Mouse (Mus musculus) cerebellum, adult (tissue): Measurements from ENCODE around the gene Pacsin3.

Experiments
- ATAC-seq: cut with Nextera tagmentation; 2 replicates; pipeline ENCODE4 v1.9.2; 2017; ENCODE audit warnings: mild to moderate bottlenecking, moderate library complexity, mixed read lengths; ENCODE audit not compliant: insufficient number of reproducible peaks, low FRiP score, low TSS enrichment

Gene Pacsin3

DNA sequence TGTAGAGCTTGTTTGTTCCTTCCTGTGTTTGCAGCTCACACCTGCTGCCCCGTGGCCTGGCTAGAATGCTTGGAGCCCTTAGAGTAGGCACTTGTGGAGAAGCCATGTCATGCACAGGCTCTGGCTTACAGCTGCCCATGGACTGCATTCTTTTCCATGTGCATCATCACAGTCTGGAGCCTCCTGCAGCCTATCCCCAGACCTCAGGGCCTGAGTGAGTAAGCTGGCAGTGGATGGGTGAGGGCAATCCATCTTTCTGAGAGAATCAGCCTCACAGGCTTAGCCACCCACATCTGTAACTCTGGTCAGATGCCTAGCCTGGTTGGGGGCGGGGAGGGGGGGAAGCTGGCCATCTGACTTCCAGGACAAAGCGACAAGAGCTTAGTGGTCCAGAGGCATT lies 43.4 kb downstream of the Pacsin3 start:
- no peak for ATAC-seq

GRCm38 (mm10) chr2:91300784-91301183 lies 45.0 kb downstream of the Pacsin3 start:
- no peak for ATAC-seq

GRCm38 (mm10) chr2:91301836-91302235 lies 46.1 kb downstream of the Pacsin3 start:
- ATAC-seq, result no peak

GRCm38 (mm10) chr2:91302845-91303244 lies 47.1 kb downstream of the Pacsin3 start:
- ATAC-seq, result no peak

DNA sequence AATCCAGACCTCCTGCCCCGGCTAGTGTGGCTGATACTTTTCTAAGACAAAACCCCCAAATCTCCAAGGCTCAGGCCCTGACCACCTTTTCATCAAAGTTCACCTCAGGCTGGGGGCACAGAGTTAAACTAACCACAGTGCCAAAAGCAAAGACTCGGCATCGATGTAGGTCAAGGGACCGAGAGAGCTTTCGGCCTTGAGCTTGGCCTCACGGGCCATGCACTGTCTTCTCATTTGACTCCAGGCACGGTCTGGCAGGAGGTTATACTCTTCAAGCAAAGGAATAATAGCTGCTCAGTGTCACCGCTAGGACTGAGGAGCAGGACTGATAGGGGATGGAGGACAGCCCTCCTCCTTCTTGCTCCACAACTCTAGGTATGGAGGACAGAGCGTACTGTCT lies 50.2 kb downstream of the Pacsin3 start:
- no peak for ATAC-seq

GRCm38 (mm10) chr2:91306589-91306988 lies 50.8 kb downstream of the Pacsin3 start:
- no peak for ATAC-seq

GRCm38 (mm10) chr2:91308680-91309079 lies 52.9 kb downstream of the Pacsin3 start:
- ATAC-seq, result no peak

DNA sequence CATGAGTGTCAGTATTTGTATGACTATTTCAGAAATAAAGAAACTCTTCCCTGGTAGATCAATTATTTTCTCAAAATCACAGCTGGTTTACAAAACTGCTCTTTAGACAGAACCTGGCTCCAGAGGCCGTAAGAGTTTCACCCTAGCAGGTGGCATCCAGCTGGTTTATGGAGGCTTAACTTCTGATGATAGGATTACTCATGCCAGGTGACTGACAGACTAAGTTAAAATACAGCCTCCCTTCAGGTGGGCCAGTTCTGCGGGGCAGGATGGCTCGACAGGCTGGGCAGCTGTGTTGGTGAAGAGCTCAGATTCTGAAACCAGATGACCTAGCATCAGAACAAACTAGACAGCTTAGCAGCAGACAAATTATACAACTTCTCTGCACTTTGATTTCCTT lies 53.8 kb downstream of the Pacsin3 start:
- no peak for ATAC-seq

DNA sequence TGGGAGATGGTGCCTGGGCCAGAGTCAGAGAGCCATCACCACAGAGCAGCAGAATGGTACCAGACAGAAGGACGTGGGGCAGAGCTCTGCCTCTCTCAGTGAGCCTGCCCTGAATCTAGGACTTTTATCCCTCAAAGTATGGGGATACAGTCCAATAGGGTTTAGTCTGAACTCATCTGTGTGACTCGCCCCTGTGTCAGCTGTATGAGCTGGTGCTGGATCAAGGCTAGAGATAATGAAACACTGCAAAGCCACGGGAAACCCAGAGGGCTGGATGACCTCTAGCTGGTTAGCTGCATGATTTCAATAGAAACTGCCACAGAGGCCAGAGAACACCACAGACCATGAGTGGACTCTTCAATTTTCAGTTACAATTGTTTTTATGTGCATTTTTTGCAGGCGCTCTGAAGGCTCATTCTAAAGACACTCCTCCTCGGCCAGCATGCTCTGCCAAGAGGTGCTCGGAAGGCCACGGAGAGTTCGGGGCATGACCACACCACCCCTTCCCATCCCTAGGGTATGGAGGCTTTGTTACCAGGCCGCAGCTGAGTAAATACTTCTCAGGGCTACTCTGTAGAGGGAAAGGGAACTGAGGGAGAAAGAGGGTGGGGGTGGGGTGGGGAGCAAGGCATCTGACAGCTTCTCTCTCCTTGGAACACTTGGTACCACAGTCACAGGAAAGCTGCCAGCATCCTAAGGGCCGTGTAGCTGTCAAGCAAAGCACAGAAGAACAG lies 57.0 kb downstream of the Pacsin3 start:
- no peak for ATAC-seq

GRCm38 (mm10) chr2:91314184-91314583 lies 58.4 kb downstream of the Pacsin3 start:
- no peak for ATAC-seq
